Mouse (Mus musculus): Measurements from ENCODE around the gene Tmem86a. TPM values are rescaled to one million over a fixed set of nuclear protein-coding genes. Genes with fewer than 3 reads are reported as not detected.

Tmem86a gene
- polyA plus RNA-seq (2016; fragmentation: Nextera tagmentation; extraction: Ambion mirVana), result 11.3 and 11.7 TPM in 2 replicates

GRCm38 (mm10) chr7:47050366-47050765, at the start of gene Tmem86a:
Tmem86a (plus strand) TSS chr7:47050601.
- H3K9me3 ChIP-seq, result no peaks in the 10 kb centered on the region
- H3K4me1 ChIP-seq, result peaks cover 22% of the 10 kb centered on the region
- 0% methylated on average over 33 of the region's 33 CpGs for WGBS
- DNase-seq (ENCODE audit: low spot score), result peak; percentile 97
- H3K36me3 ChIP-seq (replicated peaks), result peaks cover 16% of the 10 kb centered on the region
- peaks cover 9% of the 10 kb centered on the region; the same call in 1 of the 2 replicates for H3K27me3 ChIP-seq (replicated peaks; ENCODE audit: low read depth, poor library complexity, severe bottlenecking)
- peak within 1 kb of the TSS; percentile 93 for H3K4me3 ChIP-seq
- peak within 1 kb of the TSS; percentile 96 for H3K27ac ChIP-seq (replicated peaks)

DNA sequence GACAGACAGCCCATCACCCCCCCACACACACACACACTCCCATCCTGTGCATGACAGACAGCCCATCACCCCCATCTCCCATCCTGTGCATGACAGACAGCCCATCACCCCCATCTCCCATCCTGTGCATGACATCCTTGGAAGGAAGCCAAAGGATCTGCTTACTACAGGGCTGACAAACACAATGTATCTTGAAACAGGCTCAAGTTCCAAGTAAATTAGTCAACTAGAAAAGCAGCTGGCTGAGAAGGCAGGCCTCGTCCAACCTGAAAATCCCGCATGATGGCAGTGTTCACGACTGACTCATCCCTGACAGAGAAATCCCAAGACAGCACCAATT, 49.8 kb upstream of the Tmem86a start:
- Histone ChIP-seq H3K4me1 (peaks cover 26% of the 10 kb centered on the region), H3K27me3 (replicated peaks; ENCODE audit: low read depth, poor library complexity, severe bottlenecking) (no peaks in the 10 kb centered on the region), H3K36me3 (replicated peaks) (peaks cover 38% of the 10 kb centered on the region), H3K27ac (replicated peaks) (no peak overlapping the region), H3K4me3 (no peak overlapping the region), H3K9me3 (no peaks in the 10 kb centered on the region)
- no peak for DNase-seq (ENCODE audit: low spot score)
- WGBS, result 73% methylated on average over 3 of the region's 3 CpGs

DNA sequence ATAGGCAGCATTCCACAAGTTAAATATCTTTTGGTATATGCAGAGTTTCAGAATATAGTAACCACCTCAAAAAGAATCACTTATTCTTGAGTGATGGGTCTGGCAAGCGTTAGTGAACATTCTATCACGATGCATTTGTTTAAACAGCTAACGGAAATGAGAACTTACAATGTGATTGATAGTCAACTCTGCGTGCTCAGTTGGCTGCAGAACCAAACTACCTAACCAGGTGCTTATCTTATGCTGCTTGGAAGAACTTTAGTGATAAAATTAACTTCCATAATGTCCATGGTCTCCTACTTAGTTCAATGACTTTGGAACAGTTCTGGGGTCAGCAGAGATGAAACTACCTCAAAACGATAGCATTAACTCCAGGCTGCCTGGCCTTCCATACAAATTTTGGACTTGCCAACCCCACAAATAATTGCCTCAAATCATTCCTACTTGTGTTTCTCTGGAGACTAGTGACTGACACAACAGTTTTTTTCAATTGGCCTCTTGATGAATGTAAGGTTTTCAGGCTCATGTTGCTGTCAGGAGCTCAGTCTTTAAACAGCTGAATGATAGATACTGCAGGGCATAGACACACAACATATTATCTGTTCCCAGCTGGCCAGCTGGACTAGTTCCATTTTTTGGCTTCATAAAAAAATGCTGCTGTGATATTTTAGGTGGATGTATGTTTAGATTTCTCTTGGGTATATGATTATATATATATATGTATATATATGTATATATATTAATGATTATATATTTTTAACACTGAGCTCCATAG, 49.1 kb upstream of the Tmem86a start:
- H3K36me3 ChIP-seq (replicated peaks), result peaks cover 31% of the 10 kb centered on the region
- WGBS, result 91% methylated on average over 5 of the region's 5 CpGs
- no peak overlapping the region for H3K27ac ChIP-seq (replicated peaks)
- peaks cover 27% of the 10 kb centered on the region for H3K4me1 ChIP-seq
- no peak for DNase-seq (ENCODE audit: low spot score)
- no peak overlapping the region for H3K4me3 ChIP-seq
- H3K9me3 ChIP-seq, result no peaks in the 10 kb centered on the region
- no peaks in the 10 kb centered on the region for H3K27me3 ChIP-seq (replicated peaks; ENCODE audit: low read depth, poor library complexity, severe bottlenecking)

DNA sequence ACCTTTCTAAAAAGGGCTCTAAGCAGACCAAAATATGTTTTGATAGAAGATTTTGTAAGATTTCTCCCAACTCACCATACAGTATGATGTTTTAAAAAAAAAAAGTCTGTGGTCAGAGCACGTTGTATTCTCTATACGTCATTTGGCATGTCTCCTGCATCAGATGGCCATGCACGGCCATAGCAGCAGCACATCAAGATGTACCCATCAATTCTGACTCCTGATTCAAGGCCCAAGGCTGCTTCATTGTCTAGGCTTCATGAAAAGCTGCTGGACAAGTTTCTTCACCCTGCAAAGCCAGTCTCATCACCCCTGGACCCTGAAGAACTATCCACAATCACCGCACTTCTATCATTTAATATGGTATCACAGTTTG, 48.5 kb upstream of the Tmem86a start:
- H3K27me3 ChIP-seq (replicated peaks; ENCODE audit: low read depth, poor library complexity, severe bottlenecking), result no peaks in the 10 kb centered on the region
- WGBS, result 64% methylated on average over 4 of the region's 4 CpGs
- H3K27ac ChIP-seq (replicated peaks), result no peak overlapping the region
- H3K36me3 ChIP-seq (replicated peaks), result peaks cover 25% of the 10 kb centered on the region
- peaks cover 32% of the 10 kb centered on the region for H3K4me1 ChIP-seq
- no peak overlapping the region for H3K4me3 ChIP-seq
- no peak for DNase-seq (ENCODE audit: low spot score)
- H3K9me3 ChIP-seq, result no peaks in the 10 kb centered on the region

DNA sequence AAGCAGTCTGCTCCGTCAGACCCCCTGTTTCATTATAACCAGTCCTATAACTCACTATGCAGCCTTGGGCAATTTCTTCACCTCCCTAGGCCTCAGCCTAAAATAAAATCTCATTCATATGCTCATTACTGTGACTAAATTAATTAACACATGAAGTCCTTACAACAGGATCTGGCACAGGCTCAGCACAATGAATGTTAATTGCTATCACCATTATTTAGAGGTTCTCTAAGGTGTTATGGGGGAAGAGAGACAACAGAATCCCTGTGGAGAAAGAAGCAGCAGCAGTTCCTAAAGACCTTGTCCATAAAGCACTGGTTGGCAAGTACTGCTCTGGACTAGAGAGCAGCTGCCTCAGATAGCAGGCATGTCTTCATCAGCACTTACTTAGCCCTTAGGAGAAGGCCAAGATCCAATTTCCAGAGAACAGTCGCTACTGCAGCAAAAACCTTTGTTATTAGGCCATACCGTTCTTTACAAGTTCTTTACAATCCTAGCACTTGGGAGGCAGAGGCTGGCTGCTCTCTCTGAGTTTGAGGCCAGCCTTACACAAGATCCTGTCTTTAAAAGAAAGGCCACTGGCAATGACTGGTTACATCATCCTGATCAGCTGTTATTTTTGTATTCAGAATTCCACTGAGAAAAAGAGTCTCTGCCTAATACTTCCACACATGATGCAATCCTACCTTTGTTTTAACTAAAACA, 46.8 kb upstream of the Tmem86a start:
- 33% methylated on average over 3 of the region's 3 CpGs for whole genome bisulfite sequencing
- DNase-seq (ENCODE audit: low spot score), result no peak
- Histone ChIP-seq H3K27me3 (replicated peaks; ENCODE audit: low read depth, poor library complexity, severe bottlenecking) (no peaks in the 10 kb centered on the region), H3K4me1 (peaks cover 39% of the 10 kb centered on the region), H3K9me3 (no peaks in the 10 kb centered on the region), H3K4me3 (no peak overlapping the region), H3K27ac (replicated peaks) (no peak overlapping the region), H3K36me3 (replicated peaks) (peaks cover 8% of the 10 kb centered on the region)

DNA sequence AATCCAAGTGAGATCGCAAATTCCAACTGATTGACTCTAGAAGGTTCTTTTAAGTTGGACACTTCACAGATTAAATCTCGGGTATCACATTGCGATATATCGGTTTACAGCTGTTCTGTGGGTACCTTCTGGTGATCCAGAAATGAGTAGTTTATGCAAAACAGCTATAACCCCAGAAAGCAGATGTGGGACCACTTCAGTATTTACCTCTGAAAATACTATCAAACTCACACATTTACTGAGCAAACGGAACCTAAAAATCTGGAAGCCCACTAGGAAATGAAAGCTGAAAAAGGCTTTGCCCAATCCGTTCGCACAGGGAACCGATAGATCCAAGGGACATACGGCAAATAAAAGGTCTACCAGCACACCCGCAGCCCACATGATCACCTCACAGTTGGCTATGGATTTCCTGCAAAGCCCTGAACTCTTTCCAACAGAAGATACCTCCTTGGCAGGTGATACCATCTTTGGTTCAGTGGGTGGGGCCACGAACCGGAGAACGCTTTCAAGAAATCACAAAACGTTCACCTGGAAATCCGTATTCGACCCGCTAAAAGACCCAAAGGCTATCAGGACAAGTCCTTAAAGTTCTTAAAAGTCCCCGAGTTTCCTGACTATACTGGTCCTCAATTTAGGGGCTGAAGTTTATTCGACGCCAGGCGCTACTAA, 43.2 kb upstream of the Tmem86a start:
- WGBS, result 22% methylated on average over 21 of the region's 21 CpGs
- DNase-seq (ENCODE audit: low spot score), result no peak
- Histone ChIP-seq H3K4me3 (peak overlapping the region; percentile 81), H3K36me3 (replicated peaks) (no peaks in the 10 kb centered on the region), H3K27ac (replicated peaks) (peak overlapping the region; percentile 89), H3K27me3 (replicated peaks; ENCODE audit: low read depth, poor library complexity, severe bottlenecking) (no peaks in the 10 kb centered on the region), H3K9me3 (no peaks in the 10 kb centered on the region), H3K4me1 (peaks cover 38% of the 10 kb centered on the region)

DNA sequence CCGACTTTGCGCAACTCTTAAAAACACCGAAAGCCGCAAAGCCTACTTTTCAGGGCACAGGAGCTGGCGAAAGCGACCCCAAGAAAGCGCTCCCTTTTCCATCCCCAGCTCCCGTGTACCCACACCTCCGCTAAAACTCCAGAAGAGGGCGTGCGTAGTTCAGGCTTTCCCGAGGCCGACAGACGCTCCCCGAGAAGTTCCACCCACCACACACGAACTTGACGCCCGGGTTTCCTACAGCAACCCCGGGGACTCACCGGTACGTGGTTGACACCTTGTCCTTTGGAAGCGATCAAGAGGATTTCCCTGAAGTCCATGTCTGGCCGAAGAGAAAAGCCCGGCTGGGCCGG, 42.6 kb upstream of the Tmem86a start:
- 2% methylated on average over 25 of the region's 25 CpGs for WGBS
- Histone ChIP-seq H3K27ac (replicated peaks) (peak overlapping the region; percentile 89), H3K4me3 (peak overlapping the region; percentile 81), H3K9me3 (no peaks in the 10 kb centered on the region), H3K36me3 (replicated peaks) (no peaks in the 10 kb centered on the region), H3K4me1 (peaks cover 32% of the 10 kb centered on the region), H3K27me3 (replicated peaks; ENCODE audit: low read depth, poor library complexity, severe bottlenecking) (no peaks in the 10 kb centered on the region)
- DNase-seq (ENCODE audit: low spot score), result no peak

- peak; percentile 94 for DNase-seq (ENCODE audit: low spot score)
- no peaks in the 10 kb centered on the region for H3K36me3 ChIP-seq (replicated peaks)
- peaks cover 27% of the 10 kb centered on the region for H3K4me1 ChIP-seq
- H3K27ac ChIP-seq (replicated peaks), result peak within 1 kb of the TSS; percentile 89
- 1% methylated on average over 57 of the region's 57 CpGs for WGBS
- peak within 1 kb of the TSS; percentile 81 for H3K4me3 ChIP-seq
- no peaks in the 10 kb centered on the region for H3K9me3 ChIP-seq
- no peaks in the 10 kb centered on the region for H3K27me3 ChIP-seq (replicated peaks; ENCODE audit: low read depth, poor library complexity, severe bottlenecking)
Measured at GRCm38 (mm10) chr7:47008168-47008993, 42.0 kb upstream of the Tmem86a start, which contains the start of gene Spty2d1. Spty2d1 (minus strand) TSS chr7:47008411.

- Histone ChIP-seq H3K36me3 (replicated peaks) (no peaks in the 10 kb centered on the region), H3K27ac (replicated peaks) (no peak overlapping the region), H3K4me3 (no peak overlapping the region), H3K27me3 (replicated peaks; ENCODE audit: low read depth, poor library complexity, severe bottlenecking) (no peaks in the 10 kb centered on the region), H3K9me3 (no peaks in the 10 kb centered on the region), H3K4me1 (peaks cover 20% of the 10 kb centered on the region)
- 57% methylated on average over 9 of the region's 9 CpGs for WGBS
- DNase-seq (ENCODE audit: low spot score), result no peak
Measured at GRCm38 (mm10) chr7:47013131-47013767, 37.2 kb upstream of the Tmem86a start.

GRCm38 (mm10) chr7:47014564-47015389, 35.6 kb upstream of the Tmem86a start:
- Histone ChIP-seq H3K27me3 (replicated peaks; ENCODE audit: low read depth, poor library complexity, severe bottlenecking) (no peaks in the 10 kb centered on the region), H3K4me1 (peaks cover 13% of the 10 kb centered on the region; the same call in 1 of the 2 replicates), H3K4me3 (no peak overlapping the region), H3K27ac (replicated peaks) (peak overlapping the region; percentile 73; the same call in 1 of the 2 replicates), H3K9me3 (no peaks in the 10 kb centered on the region), H3K36me3 (replicated peaks) (no peaks in the 10 kb centered on the region)
- WGBS, result 64% methylated on average over 11 of the region's 11 CpGs
- DNase-seq (ENCODE audit: low spot score), result no peak

GRCm38 (mm10) chr7:47015390-47016065, 34.9 kb upstream of the Tmem86a start:
- Histone ChIP-seq H3K27me3 (replicated peaks; ENCODE audit: low read depth, poor library complexity, severe bottlenecking) (0 out of 2 replicates have a peak, but pooled peaks cover under 1% of the 10 kb centered on the region), H3K36me3 (replicated peaks) (no peaks in the 10 kb centered on the region), H3K4me3 (peak overlapping the region; percentile 41), H3K9me3 (no peaks in the 10 kb centered on the region), H3K4me1 (peaks cover 13% of the 10 kb centered on the region; the same call in 1 of the 2 replicates), H3K27ac (replicated peaks) (peak overlapping the region; percentile 73)
- 10% methylated on average over 6 of the region's 6 CpGs for WGBS
- peak; percentile 87 for DNase-seq (ENCODE audit: low spot score)
